Mouse (Mus musculus): ENCODE data around the gene Phyhd1.

Gene Phyhd1

DNA sequence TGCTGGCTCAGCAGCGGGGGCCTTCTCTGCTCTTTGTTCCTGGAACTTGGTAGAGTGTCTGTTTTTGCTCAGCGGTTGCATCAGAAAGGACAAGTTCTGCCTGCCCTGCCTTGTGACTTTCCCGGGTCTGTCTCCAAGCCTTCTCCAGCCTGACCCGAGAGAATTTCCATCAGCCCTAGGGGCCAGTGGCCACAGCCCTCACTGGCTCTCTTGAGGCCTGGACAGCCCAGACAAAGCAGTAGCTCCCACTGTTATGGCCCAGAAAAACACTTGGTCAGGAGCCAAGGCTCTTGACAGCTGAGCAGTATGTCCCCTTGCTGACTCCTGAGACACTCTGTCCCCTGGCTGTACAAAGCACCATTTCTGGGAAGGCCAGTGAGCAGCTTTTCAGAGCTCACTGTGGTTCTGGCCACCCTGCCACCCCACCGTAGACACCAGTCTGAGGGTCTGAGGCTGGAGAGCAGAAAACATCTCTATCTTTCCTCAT, at the start of gene Phyhd1:
Gene Phyhd1 (plus strand): TSS at position 437 of the 487 bp plus-strand sequence.
- DNase-seq: no peak

DNA sequence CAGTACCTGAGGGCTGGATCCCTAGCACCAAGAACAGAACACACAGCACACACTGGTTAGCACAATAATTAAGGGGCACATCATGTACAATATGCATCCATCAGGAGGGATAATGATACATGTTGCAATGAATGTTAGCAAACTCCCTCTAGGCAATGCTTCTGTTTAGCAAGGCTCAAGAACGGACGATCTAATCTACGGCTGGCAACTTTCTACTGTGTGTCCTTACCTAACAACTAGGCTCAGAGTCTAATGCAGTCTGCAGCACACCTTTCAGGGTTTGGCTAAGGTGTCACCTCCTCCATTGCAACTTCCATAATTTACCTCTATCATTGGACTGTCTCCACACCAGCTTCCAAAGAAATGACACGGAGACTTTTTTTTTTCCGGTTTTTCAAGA, 49.7 kb upstream of the Phyhd1 start:
- no peak for DNase-seq

DNA sequence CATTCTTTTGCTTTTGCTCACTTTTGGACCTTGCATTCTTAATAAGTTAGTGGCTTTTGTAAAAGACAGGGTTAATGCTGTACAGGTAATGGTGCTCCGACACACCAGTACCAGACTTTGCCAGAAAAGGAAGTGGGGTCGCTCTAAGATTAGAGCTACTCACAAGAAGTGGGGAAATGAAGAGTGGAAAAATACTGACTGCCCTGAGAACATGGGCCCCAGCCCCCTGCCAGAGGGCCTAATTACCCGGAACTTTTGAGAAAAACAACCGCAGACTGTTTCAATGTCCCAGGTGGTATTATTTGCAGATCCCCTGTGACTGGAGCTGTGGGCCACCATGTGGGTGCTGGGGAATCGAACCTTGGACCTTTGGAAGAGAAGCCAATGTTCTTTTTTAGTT, 30.4 kb upstream of the Phyhd1 start:
- no peak for DNase-seq

DNA sequence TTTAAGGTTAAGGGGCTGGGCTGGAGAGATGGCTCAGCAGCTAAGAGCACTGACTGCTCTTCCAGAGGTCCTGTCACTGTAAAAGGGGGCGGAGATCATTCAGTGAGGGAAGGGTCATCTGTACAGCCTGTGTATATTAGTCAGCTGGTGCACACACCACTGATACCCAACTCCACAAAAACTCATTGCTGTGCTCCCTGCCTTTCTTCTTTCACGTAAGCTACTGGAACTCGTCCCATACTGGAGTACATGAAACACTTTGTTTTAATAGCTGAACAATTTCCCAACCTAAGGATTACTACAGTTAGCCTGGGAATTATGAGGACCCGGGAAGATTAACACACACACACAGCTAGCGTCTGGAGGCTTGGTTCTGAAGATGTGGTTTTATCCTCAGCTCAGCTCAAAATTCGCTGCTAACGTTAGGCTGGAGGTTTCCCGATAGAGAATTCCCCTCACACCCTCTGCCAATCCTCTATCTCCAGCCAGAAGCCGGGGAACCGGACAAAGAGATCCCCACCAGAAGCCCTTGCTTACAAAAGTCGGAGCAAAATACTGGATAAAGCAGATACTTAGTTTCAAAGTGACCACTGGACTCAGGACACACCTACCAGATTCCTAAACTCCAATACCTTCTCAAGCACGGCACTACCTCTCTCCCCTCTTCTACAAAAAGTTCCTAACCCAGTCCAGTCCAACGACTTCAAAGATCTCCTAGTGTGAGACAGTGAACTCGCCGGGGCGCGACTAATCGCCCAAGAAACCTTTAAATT, 29.4 kb upstream of the Phyhd1 start:
- DNase-seq: no peak

DNA sequence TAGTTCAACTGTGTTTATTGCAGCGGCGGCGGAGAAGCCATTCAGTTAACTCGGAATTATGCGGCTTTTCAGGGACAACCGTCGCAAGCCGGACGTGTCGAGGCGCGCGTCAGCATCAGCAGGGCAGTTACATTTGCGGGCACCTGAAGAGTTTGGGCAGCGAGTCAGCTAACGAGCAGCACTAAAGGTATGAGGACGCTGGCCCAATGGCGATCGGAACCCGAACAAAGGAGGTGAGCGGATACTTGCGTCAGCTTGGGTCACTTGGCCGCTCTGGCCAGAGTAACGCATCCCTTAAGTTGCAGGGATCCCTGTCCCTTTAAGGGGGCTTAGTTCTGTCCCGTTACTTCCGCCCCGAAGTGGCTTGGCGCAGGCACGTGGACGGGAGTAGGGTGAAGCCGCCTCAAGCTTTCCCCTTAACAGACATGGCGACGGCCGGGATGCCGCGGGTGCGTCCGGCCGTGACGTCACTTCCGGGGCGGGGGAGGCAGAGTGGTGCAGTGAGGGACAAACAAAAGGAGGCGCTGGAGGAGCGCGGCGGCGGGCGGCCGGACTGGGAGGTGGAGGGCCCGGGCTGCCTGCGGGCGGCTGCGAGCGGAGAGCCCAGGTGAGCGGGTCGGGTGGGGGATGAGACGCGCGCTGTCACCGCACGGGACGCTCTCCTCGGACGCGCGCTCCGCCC, 28.7 kb upstream of the Phyhd1 start, which contains the start of gene Lrrc8a:
Gene Lrrc8a (plus strand): TSS at position 517 of the 682 bp plus-strand sequence.
- DNase-seq: peak; percentile 100

DNA sequence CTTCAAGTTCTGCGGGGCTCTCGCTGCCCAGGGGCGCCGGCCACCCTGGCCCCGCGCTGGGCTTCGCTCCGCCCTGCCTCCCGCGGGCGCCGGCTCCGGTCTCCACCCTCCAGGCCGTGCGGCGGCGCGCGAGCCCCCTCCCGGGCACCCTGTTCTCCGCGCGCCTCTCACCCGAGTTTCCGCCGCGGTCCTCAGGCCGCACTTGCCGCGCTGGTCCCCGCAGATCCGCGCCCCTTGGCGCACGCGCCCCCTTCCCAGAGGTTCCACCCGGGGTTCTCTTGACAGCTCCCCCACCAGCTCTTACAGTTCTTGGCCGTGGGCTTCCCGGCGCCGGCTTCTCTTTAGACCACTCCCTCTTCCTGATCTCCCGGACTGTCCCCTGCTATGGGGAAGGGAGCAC, 28.1 kb upstream of the Phyhd1 start:
- DNase-seq: peak; percentile 78

DNA sequence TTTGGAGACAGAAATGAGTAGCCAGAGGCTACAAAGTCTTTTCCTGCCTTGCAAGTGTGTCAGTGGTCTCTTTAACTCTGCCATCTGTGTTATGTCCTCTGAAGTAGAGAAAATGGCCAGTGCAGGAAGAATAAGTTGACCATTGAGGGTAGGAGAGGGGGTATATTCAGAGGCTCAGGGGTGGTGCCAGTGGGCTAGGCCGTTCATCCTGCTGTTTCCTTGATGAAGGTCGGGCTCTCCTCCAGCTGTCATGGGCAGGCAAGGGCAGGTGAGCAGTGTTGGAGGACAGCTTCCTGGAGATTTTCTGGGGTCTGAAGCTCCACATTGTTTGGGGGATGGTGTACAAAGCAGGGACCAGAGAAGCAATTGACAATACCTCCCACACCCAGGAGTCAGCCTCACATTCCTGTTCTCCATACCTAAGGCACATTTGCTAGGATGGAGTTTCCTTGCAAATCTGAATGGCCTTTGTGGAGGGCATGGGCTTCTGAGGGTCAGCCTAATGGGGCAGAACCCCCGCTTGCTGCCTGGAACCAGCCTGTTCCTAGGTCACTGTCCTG, 27.0 kb upstream of the Phyhd1 start:
- DNase-seq: no peak

DNA sequence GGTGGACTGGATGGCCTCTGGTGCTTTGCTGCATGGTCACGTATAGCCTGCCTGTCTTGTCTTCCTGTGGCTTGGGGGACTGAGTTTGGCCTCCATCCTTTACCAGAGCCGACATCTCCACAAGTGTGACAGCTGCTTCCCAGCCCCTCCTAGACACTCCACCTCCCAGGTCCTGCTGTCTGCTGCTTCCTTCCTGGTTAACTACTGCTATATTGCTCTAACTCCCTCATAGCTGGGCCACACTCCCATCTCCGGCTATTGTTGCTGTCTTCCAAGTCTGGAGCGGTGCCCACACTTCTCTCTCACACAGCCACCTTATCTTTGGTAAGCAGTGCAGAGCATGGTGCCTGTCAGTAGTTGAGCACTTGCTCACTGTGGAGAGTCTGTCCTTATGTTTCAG, 26.2 kb upstream of the Phyhd1 start:
- no peak for DNase-seq

DNA sequence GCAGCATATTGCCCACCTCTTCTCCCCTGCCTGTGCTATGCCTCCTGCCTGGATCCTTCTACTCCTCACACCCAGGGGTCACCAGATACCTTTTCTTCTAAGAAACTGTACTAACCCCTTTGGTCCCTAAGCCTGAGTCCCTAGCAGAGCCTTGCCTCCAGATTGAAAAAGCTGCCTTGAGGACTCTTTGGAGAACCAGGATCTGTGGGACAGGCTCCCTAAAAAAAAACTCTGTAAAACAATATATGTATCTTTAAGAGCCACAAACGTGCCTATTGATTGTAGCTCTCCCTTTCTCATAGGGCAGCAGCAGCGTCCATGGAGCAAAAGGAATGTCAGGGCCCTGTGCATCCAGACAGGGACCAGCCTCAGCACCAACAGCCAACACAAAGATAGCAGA, 25.7 kb upstream of the Phyhd1 start, which contains the start of gene Gm28035:
Gene Gm28035 (plus strand): TSS at position 301 of the 400 bp plus-strand sequence.
- DNase-seq: no peak

DNA sequence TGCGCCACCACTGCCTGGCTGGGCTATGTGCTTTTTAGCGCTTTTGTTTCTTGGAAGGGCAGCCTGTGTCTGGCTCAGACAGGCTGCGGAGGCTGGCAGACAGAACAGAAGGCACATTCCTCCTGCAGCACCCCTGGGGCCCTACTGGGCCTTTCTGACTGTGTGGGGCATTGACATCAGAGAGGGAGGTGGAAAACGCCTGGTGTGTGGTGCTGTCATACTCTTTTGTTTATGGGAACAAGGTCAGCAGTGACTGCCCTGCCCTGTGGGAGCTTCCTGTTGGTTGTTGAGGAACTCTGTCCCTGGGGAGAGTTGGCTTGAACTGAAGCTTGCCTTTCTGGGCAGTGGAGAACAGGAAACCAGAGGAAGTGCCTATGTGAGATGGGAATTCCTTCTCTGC, 23.5 kb upstream of the Phyhd1 start:
- DNase-seq: no peak

DNA sequence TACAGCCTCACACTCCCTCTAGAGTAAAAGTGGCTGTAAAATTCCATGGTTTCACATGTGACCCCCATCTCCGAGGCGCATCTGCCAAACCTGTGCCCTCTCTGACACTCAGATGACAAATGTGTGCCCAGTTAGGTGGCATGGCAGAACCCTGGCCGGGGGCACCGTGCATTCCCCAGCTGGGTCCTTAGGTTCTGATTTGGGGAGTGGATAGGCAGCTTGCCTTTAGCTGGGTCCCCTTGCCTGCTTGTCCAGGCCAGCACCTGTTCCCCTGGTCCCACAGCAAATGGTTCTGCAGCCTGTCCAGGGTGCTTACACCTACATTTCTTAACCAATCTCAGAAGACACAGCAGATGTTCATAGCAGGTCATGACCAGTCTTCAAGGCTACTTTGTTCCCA, 22.6 kb upstream of the Phyhd1 start:
- no peak for DNase-seq

DNA sequence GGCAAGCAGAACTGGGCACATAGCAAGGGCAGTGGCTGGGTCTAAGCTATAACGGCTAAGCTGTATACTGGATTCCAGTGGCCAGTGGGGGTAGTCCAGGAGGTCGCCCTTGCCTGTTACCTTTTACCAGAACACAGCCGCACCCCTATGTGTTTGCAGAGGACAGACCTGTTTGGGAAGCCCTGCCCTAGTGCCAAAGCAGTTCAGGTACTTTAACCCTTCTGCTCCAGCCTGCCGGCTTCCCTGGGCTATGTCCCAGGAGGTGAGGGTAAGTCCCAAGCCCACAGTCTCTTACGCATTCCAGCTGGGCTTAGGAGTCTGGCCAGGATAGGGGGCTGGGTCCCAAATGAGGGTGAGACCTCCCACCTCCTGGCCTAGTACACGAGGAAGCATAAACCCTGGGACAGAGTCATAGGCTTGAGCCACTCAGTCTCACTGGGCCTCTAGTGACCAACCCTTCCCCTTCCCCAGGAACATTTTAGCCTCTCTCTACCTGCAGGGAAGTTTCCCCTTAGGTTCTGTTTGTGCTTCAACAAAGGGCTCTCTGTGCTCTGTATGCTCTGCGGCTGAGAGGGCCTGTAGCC, 21.3 kb upstream of the Phyhd1 start:
- DNase-seq: no peak

DNA sequence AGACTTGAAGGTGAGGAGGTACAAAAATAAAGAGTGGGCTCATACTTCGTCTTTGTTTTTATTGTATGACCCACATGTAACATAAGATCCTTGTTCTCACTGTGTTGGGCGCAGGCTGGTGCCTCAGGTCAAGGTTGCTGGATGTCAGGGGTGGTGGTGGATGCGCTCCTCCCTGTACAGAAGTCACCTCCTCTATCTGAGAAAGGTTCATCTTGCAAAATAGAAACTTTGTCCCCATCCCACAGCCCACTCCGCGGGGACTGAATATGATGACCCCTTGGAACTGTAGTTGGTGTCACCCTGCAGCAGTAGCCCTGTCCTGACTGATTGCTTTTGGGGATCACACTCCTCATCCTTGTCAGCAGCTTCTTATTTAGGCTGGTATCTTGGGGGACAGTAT, 19.0 kb upstream of the Phyhd1 start:
- no peak for DNase-seq

DNA sequence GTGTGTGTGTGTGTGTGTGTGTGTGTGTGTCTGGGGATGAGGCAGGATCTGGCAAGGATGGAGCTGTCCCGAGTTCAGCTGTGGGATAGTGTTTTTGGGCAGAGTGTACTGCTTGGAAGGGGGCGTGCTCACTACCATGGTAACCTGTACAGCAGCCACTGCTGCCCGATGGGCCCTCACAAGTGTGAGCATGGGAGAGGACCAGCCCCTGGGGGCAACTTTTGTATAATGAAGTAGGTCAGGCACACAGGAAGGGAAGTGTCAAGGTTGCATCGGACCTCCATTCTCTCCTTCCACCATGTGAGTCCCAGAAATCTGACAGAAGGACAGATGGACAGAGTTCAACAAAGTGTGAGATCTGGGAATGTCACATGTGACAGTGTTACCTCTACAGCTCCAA, 18.3 kb upstream of the Phyhd1 start:
- DNase-seq: no peak

DNA sequence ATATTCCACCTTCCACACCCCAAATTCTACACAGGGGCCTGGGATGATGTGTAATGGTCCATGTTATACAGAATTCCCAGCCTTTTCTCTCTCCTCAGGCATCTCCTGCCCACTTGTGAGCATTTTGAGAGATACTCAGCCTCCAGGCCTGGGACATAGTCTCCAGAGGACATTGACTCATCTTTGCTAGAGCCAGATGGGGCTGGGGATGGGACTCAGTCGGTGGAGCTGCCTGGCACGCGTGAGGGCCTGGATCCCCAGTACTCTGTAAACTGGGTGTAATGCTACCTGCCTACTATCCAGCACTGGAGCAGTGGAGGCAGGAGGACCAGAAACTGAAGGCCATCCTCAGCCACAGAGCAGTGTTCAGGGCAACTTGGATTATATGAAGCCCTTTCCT, 16.8 kb upstream of the Phyhd1 start:
- DNase-seq: no peak

DNA sequence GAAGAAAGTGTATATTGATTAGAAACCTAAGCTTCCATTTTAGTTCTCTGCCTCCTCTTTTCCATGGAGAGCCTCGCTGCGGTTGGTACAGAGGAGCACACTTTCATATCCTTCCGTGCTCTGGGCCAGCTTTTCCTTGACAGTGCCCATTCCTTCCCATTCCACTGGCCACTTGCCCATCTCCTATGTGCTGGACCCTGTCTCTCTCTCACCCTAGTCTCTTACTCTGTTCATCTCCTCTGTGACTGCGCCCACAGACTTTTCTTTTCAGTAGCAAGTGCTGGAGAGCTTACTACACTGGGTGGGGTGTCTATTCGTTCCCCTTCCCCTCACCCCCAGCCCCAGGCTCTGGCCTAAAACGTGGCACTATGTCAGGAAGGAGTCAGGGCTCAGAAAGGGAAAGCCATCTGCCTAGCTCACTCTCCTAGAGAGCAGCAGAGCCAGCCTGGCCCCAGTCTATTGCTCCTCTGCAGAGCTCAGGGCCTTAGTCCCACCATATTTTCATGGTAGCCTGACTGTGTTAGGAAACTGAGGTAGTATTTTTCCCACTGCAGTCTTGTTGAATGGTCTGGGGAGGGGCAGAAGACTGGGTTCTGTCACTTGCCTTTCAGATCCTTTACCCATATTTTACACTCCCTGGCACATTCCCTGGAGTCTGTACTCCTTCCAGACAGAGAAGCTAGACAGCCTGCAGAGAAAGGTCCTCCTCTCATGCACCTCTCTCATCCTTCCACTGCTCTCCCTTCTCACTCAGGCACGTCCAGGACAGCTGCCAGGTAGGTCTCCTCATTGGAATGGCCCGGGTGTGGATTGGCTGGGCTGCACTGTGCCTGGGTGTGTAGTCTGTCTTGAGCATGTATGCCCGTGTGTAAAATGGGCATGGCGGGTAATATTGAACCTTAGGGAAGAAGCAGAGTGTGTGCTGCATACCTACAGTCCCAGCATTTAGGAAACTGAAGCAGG, 15.6 kb upstream of the Phyhd1 start:
- no peak for DNase-seq

DNA sequence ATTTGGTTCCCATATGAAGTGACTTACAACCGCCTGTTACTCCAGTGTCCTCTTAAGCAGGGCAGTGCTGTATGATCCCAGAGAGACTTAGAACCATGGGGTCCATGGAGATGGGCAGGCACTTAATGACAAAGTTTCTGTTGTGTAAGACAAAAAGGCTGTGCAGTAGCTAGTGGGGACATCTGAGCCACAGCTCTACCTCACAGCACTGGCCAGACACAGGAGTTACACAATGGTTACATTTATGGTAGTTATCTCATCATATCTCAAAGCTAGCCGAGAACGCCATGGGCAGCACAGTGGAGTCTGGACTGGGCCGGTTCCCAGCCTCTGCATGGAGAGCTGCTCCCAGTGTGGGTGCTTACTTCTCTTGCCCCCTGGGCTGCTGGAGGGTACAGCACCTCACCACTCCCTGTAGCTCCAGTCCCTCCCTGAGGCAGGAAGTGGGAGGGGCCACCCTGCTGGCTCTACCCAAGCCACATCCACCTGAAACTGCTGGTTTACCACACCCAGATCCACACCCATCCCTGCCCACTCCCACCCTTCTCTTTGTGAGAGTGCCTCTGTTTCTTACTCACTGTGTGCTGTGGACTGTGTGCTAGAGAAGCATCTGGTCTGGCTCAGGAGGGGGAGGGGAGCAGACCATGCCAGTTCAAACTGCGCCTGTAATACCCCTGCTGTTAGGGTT, 14.4 kb upstream of the Phyhd1 start:
- no peak for DNase-seq

DNA sequence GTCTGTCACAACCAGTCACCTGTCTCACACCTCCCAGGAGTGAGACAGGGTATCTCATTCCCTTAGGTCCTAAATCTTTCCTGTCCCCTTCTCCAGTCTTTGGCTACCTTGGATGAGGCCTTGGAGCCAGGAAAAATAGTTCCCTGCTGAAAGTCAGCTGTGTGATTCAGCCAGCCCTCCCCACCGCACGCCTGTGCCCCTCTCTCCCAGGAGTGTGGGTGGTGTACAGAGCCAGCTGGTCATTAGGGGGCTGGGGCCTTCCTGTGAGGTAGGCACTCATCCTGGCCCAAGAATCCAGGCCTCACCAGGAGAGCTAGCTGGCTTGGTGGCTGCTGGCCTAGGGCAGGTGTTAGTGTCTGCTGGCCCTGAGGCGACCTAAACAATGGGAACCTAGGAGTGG, 13.5 kb upstream of the Phyhd1 start:
- DNase-seq: no peak

DNA sequence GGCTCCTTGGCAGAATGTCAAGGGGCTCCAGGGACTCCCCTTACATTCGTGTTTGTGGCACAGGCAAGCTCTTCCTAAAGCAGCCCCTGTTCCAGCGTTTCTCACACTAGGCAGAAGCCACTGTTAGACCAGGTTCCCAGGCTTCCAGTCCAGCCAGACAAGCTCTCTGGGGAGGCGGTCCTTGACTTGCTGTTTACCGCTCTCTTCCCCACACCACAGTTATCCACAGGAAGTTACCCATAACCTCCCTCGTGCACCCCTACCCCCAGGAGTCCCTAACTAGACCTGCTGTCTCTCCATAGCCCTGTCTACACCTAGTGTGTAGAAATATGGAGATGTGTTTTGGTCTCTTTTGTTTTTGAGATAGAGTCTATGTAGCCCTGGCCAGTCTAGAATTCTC, 12.2 kb upstream of the Phyhd1 start:
- no peak for DNase-seq

DNA sequence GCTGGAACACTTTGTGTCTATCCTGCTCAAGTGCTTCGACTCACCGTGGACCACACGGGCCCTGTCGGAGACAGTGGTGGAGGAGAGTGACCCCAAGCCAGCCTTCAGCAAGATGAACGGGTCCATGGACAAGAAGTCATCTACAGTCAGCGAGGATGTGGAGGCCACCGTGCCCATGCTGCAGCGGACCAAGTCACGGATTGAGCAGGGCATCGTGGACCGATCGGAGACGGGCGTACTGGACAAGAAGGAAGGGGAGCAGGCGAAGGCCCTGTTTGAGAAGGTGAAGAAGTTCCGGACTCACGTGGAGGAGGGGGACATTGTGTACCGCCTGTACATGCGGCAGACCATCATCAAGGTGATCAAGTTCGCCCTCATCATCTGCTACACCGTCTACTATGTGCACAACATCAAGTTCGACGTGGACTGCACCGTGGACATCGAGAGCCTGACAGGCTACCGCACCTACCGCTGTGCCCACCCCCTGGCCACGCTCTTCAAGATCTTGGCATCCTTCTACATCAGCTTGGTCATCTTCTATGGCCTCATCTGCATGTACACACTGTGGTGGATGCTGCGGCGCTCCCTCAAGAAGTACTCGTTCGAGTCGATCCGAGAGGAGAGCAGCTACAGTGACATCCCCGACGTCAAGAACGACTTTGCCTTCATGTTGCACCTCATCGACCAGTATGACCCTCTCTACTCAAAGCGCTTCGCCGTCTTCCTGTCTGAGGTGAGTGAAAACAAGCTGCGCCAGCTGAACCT, 10.2 kb upstream of the Phyhd1 start:
- DNase-seq: no peak
